ENCODE assay signal across 18 mouse cellular contexts in genomic region chr11:46083405-46083804, GRCm38 (mm10). TPM values are rescaled to one million over a fixed set of nuclear protein-coding genes. Genes with fewer than 3 reads are reported as not detected.
A peak's percentile ranks its signal among the peaks of the same experiment; 100 is the strongest.
DNase-seq lines count a peak whose midpoint lies in the region; ATAC-seq lines count a peak whose summit lies in the region.
"Had no signal": no experiment of that assay in that cellular context is flagged by ENCODE, and none has a peak within 500 bp of the region (broad histone marks: within the 10 kb centered on the region; RNA-seq: fewer than 3 reads in every experiment).

No protein-coding gene starts in this region.

- H3K4me2 ChIP-seq in heart, embryonic 16.5 days (ENCODE audit: low read depth, low read length) = no peak overlapping the region
- no peak overlapping the region for H3K4me2 ChIP-seq in liver, embryonic 16.5 days (ENCODE audit: low read depth, low read length)
- H3K4me2 ChIP-seq: forebrain, embryonic 13.5 days; intestine, embryonic 15.5 days; midbrain, embryonic 11.5 days; neural tube, embryonic 13.5 days had no signal

- H3K27ac ChIP-seq in heart, embryonic 16.5 days (ENCODE audit: low read length) = peak overlapping the region; percentile 76
- peak overlapping the region; percentile 43; the same call in 1 of the 2 replicates for H3K27ac ChIP-seq in liver, embryonic 16.5 days (ENCODE audit: low read length)
- H3K27ac ChIP-seq: forebrain, embryonic 13.5 days; layer of hippocampus, adult 2 months; left cerebral cortex, adult 2 months; limb, embryonic 10.5 days; liver, embryonic 14.5 days; neural tube, embryonic 13.5 days had no signal

- ATAC-seq in heart, embryonic 16.5 days (replicated peaks; ENCODE audit: extremely low read depth, insufficient read depth, low FRiP score) = no peak
- ATAC-seq in liver, embryonic 16.5 days (ENCODE audit: low read depth) = no peak
- ATAC-seq: forebrain, embryonic 13.5 days; intestine, embryonic 15.5 days had no signal

- no peak for DNase-seq in heart, adult 11 months
- DNase-seq in thymus, postnatal 0 days (ENCODE audit: low spot score) = peak; percentile 33
- DNase-seq in thymus, postnatal 36 days = no peak
- no peak for DNase-seq in cerebellum, postnatal 25 days
- no peak for DNase-seq in kidney, postnatal 14 days
- DNase-seq: cerebellum, postnatal 14 days; heart, adult 18-20 months; right cerebral cortex, postnatal 25 days had no signal

- H3K27me3 ChIP-seq in heart, embryonic 16.5 days (ENCODE audit: control insufficient read depth, insufficient read depth, low read length) = no peaks in the 10 kb centered on the region
- H3K27me3 ChIP-seq in liver, embryonic 16.5 days (ENCODE audit: control insufficient read depth, insufficient read depth, low read depth, low read length) = no peaks in the 10 kb centered on the region
- H3K27me3 ChIP-seq: forebrain, embryonic 13.5 days; intestine, embryonic 15.5 days; neural tube, embryonic 13.5 days had no signal

- no peak overlapping the region for H3K9ac ChIP-seq in heart, embryonic 16.5 days (ENCODE audit: low read length)
- H3K9ac ChIP-seq in liver, embryonic 16.5 days (ENCODE audit: low read depth, low read length) = no peak overlapping the region
- H3K9ac ChIP-seq: forebrain, embryonic 13.5 days; intestine, embryonic 15.5 days; liver, embryonic 14.5 days; neural tube, embryonic 13.5 days had no signal

- 36% methylated on average over 3 of the region's 3 CpGs for WGBS in heart, embryonic 16.5 days
- 35% methylated on average over 3 of the region's 3 CpGs for WGBS in liver, embryonic 16.5 days (ENCODE audit: insufficient replicate concordance)

- H3K4me1 ChIP-seq in heart, embryonic 16.5 days (ENCODE audit: control insufficient read depth, insufficient read depth, low read length) = peaks cover 56% of the 10 kb centered on the region
- H3K4me1 ChIP-seq in liver, embryonic 16.5 days (ENCODE audit: control insufficient read depth, low read depth, low read length) = peaks cover 11% of the 10 kb centered on the region

- no peak overlapping the region for H3K4me3 ChIP-seq in heart, embryonic 16.5 days (ENCODE audit: low read length)
- no peak overlapping the region for H3K4me3 ChIP-seq in liver, embryonic 16.5 days (ENCODE audit: low read depth, low read length)
- H3K4me3 ChIP-seq: forebrain, embryonic 13.5 days; intestine, embryonic 15.5 days; layer of hippocampus, adult 2 months; left cerebral cortex, adult 2 months; limb, embryonic 10.5 days; neural tube, embryonic 13.5 days had no signal

- no peaks in the 10 kb centered on the region for H3K9me3 ChIP-seq in heart, embryonic 16.5 days (replicated peaks; ENCODE audit: control insufficient read depth, low read length)
- no peaks in the 10 kb centered on the region for H3K9me3 ChIP-seq in liver, embryonic 16.5 days (replicated peaks; ENCODE audit: control insufficient read depth, low read length)
- H3K9me3 ChIP-seq: forebrain, embryonic 13.5 days; intestine, embryonic 15.5 days; limb, embryonic 10.5 days; neural tube, embryonic 13.5 days had no signal

- H3K36me3 ChIP-seq in heart, embryonic 16.5 days (ENCODE audit: control insufficient read depth, insufficient read depth) = peaks cover 18% of the 10 kb centered on the region
- H3K36me3 ChIP-seq in liver, embryonic 16.5 days (ENCODE audit: control insufficient read depth, insufficient read depth) = no peaks in the 10 kb centered on the region

RNA-seq across cellular contexts. Expression of gene Adam19, which starts 27.6 kb away (rescaled TPM):
- polyA plus RNA-seq in heart, embryonic 16.5 days (2015; fragmentation: Nextera tagmentation; extraction: Ambion mirVana) = 21.3 and 24.4 TPM in 2 replicates
- 6.5 and 6.7 TPM in 2 replicates for polyA plus RNA-seq in thymus, postnatal 0 days (2015; fragmentation: Nextera tagmentation; extraction: Ambion mirVana)
- polyA plus RNA-seq in liver, embryonic 16.5 days (2015; fragmentation: Nextera tagmentation; extraction: Ambion mirVana) = 0.92 and 1.4 TPM in 2 replicates

RNA-seq across cellular contexts. Expression of gene Gm12166, which starts 31.3 kb away (rescaled TPM):
- 3.0 and 10.7 TPM in 2 replicates for polyA plus RNA-seq in heart, embryonic 16.5 days (2015; fragmentation: Nextera tagmentation; extraction: Ambion mirVana)
- 9.7 and 9.8 TPM in 2 replicates for polyA plus RNA-seq in thymus, postnatal 0 days (2015; fragmentation: Nextera tagmentation; extraction: Ambion mirVana)
- polyA plus RNA-seq in liver, embryonic 16.5 days (2015; fragmentation: Nextera tagmentation; extraction: Ambion mirVana) = 2.9 and 4.1 TPM in 2 replicates
